Mouse (Mus musculus): ENCODE results near the gene Zscan25. TPM values are rescaled to one million over a fixed set of nuclear protein-coding genes. Genes with fewer than 3 reads are reported as not detected.
"Not testable (repeated sequence)": the region's sequence is repeated elsewhere in the genome, so short reads cannot be mapped to it uniquely, and the experiment has no call there.

Gene Zscan25
- polyA plus RNA-seq (2014; fragmentation: Nextera tagmentation; extraction: Ambion mirVana) = 0.48 TPM in 2 replicates

DNA sequence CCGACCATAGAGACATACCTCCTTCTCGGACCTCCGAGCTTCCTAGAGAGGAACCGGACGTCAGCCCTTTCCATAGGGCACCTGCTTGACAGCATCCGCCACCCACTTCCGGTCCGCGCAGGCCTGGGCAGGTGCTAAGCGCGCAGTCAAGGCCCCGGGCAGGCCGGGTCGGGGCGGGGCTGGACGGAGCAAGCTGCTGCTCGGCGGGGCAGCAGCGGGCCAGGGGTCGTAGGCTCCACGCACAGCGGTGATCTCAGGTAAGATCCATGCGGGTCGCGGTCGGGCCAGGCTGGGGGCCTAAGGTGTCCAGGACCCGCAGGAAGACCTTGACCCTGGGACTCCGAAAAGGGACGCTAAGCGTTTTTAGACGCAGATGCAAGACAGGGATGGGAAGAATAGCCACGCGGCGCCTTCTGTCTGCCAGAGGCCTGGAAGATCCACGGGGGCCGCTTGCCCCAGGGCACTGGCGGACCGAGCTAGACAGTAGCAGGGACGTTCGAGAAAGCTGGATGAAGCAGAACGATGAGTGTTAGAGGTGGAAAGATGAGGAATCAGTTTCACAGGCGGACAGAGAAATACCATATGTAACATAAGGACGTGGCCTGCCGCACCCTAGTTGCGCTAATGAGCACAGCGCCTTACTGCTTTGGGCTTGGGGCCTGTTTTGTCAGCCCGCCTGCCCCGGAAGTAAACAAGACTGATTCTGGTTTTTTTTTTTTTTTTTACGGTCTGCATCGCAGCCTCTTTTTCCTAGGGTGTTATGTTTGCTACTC, at the start of gene Zscan25:
Gene Zscan25, plus strand, starts transcription at position 130 of the 773 bp plus-strand sequence.
- 0 out of 2 replicates have a peak, but pooled peaks cover 3% of the 10 kb centered on the region for H3K4me1 ChIP-seq (replicated peaks; ENCODE audit: control insufficient read depth, insufficient read depth, low read length)
- peak within 1 kb of the TSS; percentile 94 for H3K9ac ChIP-seq (ENCODE audit: low read depth, low read length)
- no peaks in the 10 kb centered on the region for H3K27me3 ChIP-seq (replicated peaks; ENCODE audit: control insufficient read depth, insufficient read depth, low read length)
- peak within 1 kb of the TSS; percentile 66 for H3K4me2 ChIP-seq
- H3K9me3 ChIP-seq (ENCODE audit: control insufficient read depth, low read length) = no peaks in the 10 kb centered on the region
- ATAC-seq (replicated peaks; ENCODE audit: low FRiP score) (peak; percentile 100), DNase-seq (ENCODE audit: low spot score) (peak; percentile 92)
- H3K36me3 ChIP-seq (ENCODE audit: control insufficient read depth, insufficient read depth, low read length) = peaks cover 23% of the 10 kb centered on the region
- H3K27ac ChIP-seq (ENCODE audit: low read depth, low read length) = peak within 1 kb of the TSS; percentile 91
- WGBS = under 1% methylated on average over 50 of the region's 50 CpGs
- peak within 1 kb of the TSS; percentile 88 for H3K4me3 ChIP-seq (ENCODE audit: low read depth, low read length)

- 86% methylated on average over 4 of the region's 4 CpGs for WGBS
- H3K9ac ChIP-seq (ENCODE audit: low read depth, low read length) = no peak overlapping the region
Measured at GRCm38 (mm10) chr5:145230641-145231040, 49.7 kb upstream of the Zscan25 start.

DNA sequence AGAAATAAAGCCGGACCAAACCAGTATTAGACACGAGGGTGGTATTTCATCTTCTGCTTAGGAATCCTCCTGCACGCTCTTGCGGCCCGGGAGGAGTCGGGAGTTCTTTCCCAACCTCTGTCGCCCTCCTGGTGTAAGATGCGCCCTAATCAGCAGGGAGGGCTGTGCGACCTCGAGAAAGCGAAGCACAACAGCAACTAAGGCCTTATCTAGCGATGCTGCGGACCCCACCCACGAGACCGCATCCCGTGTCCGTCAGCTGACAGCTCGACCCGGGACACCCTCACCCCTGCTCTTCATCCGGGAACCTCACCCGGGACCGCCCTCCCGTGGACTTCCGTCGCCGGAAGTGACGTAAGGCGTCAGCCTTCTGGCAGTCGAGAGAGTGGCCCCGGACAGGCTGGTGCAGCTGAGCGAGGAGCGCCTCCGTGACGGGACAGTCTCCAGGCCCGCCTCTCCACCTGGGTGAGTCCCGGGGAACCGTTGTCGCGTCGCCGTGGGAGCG, 48.9 kb upstream of the Zscan25 start, which contains the start of gene Zfp655:
Gene Zfp655, plus strand, starts transcription at position 349 of the 505 bp plus-strand sequence.
- H3K4me1 ChIP-seq (replicated peaks; ENCODE audit: control insufficient read depth, insufficient read depth, low read length) = 0 out of 2 replicates have a peak, but pooled peaks cover 5% of the 10 kb centered on the region
- H3K27ac ChIP-seq (ENCODE audit: low read depth, low read length) = peak within 1 kb of the TSS; percentile 79
- H3K9me3 ChIP-seq (ENCODE audit: control insufficient read depth, low read length) = no peaks in the 10 kb centered on the region
- ATAC-seq (replicated peaks; ENCODE audit: low FRiP score) (peak; percentile 98), DNase-seq (ENCODE audit: low spot score) (peak; percentile 96)
- H3K4me3 ChIP-seq (ENCODE audit: low read depth, low read length) = peak within 1 kb of the TSS; percentile 95
- WGBS = under 1% methylated on average over 41 of the region's 42 CpGs
- peak within 1 kb of the TSS; percentile 96 for H3K9ac ChIP-seq (ENCODE audit: low read depth, low read length)
- no peaks in the 10 kb centered on the region for H3K27me3 ChIP-seq (replicated peaks; ENCODE audit: control insufficient read depth, insufficient read depth, low read length)
- peaks cover 10% of the 10 kb centered on the region for H3K36me3 ChIP-seq (ENCODE audit: control insufficient read depth, insufficient read depth, low read length)
- peak within 1 kb of the TSS; percentile 79 for H3K4me2 ChIP-seq

More at GRCm38 (mm10) chr5:145230641-145231040, 49.7 kb upstream of the Zscan25 start:
- Histone ChIP-seq H3K4me3 (ENCODE audit: low read depth, low read length) (no peak overlapping the region; the same call in 1 of the 2 replicates), H3K4me1 (replicated peaks; ENCODE audit: control insufficient read depth, insufficient read depth, low read length) (0 out of 2 replicates have a peak, but pooled peaks cover 5% of the 10 kb centered on the region), H3K9me3 (ENCODE audit: control insufficient read depth, low read length) (no peaks in the 10 kb centered on the region), H3K4me2 (peak overlapping the region; percentile 79), H3K27ac (ENCODE audit: low read depth, low read length) (no peak overlapping the region), H3K27me3 (replicated peaks; ENCODE audit: control insufficient read depth, insufficient read depth, low read length) (no peaks in the 10 kb centered on the region), H3K36me3 (ENCODE audit: control insufficient read depth, insufficient read depth, low read length) (peaks cover 7% of the 10 kb centered on the region)
- ATAC-seq (replicated peaks; ENCODE audit: low FRiP score) (no peak), DNase-seq (ENCODE audit: low spot score) (no peak)

- ATAC-seq (replicated peaks; ENCODE audit: low FRiP score) = peak; percentile 56
- peak overlapping the region; percentile 95 for H3K4me3 ChIP-seq (ENCODE audit: low read depth, low read length)
- H3K27me3 ChIP-seq (replicated peaks; ENCODE audit: control insufficient read depth, insufficient read depth, low read length) = no peaks in the 10 kb centered on the region
- under 1% methylated on average over 49 of the region's 49 CpGs for WGBS
- H3K9ac ChIP-seq (ENCODE audit: low read depth, low read length) = peak overlapping the region; percentile 96
- H3K27ac ChIP-seq (ENCODE audit: low read depth, low read length) = peak overlapping the region; percentile 79
- DNase-seq (ENCODE audit: low spot score) = no peak
- H3K36me3 ChIP-seq (ENCODE audit: control insufficient read depth, insufficient read depth, low read length) = peaks cover 10% of the 10 kb centered on the region
- peak overlapping the region; percentile 79 for H3K4me2 ChIP-seq
- H3K9me3 ChIP-seq (ENCODE audit: control insufficient read depth, low read length) = no peaks in the 10 kb centered on the region
- H3K4me1 ChIP-seq (replicated peaks; ENCODE audit: control insufficient read depth, insufficient read depth, low read length) = 0 out of 2 replicates have a peak, but pooled peaks cover 5% of the 10 kb centered on the region
Measured at GRCm38 (mm10) chr5:145231893-145232411, 48.3 kb upstream of the Zscan25 start.

DNA sequence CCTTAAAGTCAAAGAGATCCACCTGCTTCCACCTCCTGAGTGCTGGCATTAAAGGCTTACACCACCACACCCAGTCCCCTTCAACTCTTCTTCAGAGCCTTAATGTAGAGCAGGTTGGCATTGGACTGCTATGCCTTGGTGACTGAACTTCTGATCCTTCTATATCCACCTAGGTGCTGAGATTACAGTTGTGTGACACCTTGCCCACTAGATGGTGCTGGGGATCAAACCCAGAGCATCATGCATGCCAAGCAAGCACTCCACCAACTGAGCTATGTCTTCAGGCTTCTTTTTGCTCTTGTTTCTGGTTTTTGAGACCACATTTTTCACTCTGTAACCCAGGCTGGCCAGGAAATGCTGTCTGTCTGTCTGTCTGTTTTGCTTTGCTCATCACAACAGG, 45.7 kb upstream of the Zscan25 start:
- no peak overlapping the region for H3K9ac ChIP-seq (ENCODE audit: low read depth, low read length)
- no peak overlapping the region for H3K27ac ChIP-seq (ENCODE audit: low read depth, low read length)
- no peaks in the 10 kb centered on the region for H3K27me3 ChIP-seq (replicated peaks; ENCODE audit: control insufficient read depth, insufficient read depth, low read length)
- H3K36me3 ChIP-seq (ENCODE audit: control insufficient read depth, insufficient read depth, low read length) = peaks cover 17% of the 10 kb centered on the region
- H3K9me3 ChIP-seq (ENCODE audit: control insufficient read depth, low read length) = no peaks in the 10 kb centered on the region
- ATAC-seq (replicated peaks; ENCODE audit: low FRiP score) = no peak
- no peak for DNase-seq (ENCODE audit: low spot score)
- no peak overlapping the region for H3K4me2 ChIP-seq
- 0 out of 2 replicates have a peak, but pooled peaks cover 5% of the 10 kb centered on the region for H3K4me1 ChIP-seq (replicated peaks; ENCODE audit: control insufficient read depth, insufficient read depth, low read length)
- H3K4me3 ChIP-seq (ENCODE audit: low read depth, low read length) = no peak overlapping the region

GRCm38 (mm10) chr5:145249520-145249919, 30.8 kb upstream of the Zscan25 start:
- Histone ChIP-seq H3K4me2 (no peak overlapping the region), H3K36me3 (ENCODE audit: control insufficient read depth, insufficient read depth, low read length) (peaks cover 18% of the 10 kb centered on the region), H3K27ac (ENCODE audit: low read depth, low read length) (no peak overlapping the region), H3K4me3 (ENCODE audit: low read depth, low read length) (no peak overlapping the region), H3K27me3 (replicated peaks; ENCODE audit: control insufficient read depth, insufficient read depth, low read length) (no peaks in the 10 kb centered on the region), H3K9me3 (ENCODE audit: control insufficient read depth, low read length) (no peaks in the 10 kb centered on the region), H3K9ac (ENCODE audit: low read depth, low read length) (no peak overlapping the region), H3K4me1 (replicated peaks; ENCODE audit: control insufficient read depth, insufficient read depth, low read length) (no peaks in the 10 kb centered on the region)
- no peak for DNase-seq (ENCODE audit: low spot score)
- ATAC-seq (replicated peaks; ENCODE audit: low FRiP score) = no peak
- WGBS = 90% methylated on average over 3 of the region's 3 CpGs

GRCm38 (mm10) chr5:145273568-145273967, 6.7 kb upstream of the Zscan25 start:
- H3K27me3 ChIP-seq (replicated peaks; ENCODE audit: control insufficient read depth, insufficient read depth, low read length); H3K27ac ChIP-seq (ENCODE audit: low read depth, low read length); ATAC-seq (replicated peaks; ENCODE audit: low FRiP score); H3K36me3 ChIP-seq (ENCODE audit: control insufficient read depth, insufficient read depth, low read length); DNase-seq (ENCODE audit: low spot score); H3K9me3 ChIP-seq (ENCODE audit: control insufficient read depth, low read length); H3K4me3 ChIP-seq (ENCODE audit: low read depth, low read length); H3K4me1 ChIP-seq (replicated peaks; ENCODE audit: control insufficient read depth, insufficient read depth, low read length); H3K4me2 ChIP-seq; H3K9ac ChIP-seq (ENCODE audit: low read depth, low read length): not testable (repeated sequence)
- WGBS = 76% methylated on average over 2 of the region's 2 CpGs

DNA sequence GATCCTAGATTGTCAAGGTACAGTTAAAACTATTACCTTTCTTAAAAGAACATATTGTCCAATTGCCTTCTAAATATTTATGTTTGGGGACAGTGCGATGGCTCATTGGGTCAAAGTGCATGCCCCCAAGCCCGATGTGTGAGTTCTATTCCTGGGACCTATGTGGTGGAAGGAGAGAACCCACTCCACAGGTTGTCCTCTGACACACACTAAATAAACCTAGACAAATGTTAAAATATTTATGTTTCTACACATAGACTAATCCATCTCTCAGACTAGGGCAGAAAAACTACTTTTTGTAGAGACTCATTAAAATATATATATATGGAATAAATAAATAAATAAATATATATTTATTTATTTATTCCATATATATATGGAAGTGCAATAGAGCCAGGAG, 352 bp upstream of the Zscan25 start:
- Histone ChIP-seq H3K4me1 (replicated peaks; ENCODE audit: control insufficient read depth, insufficient read depth, low read length) (0 out of 2 replicates have a peak, but pooled peaks cover 3% of the 10 kb centered on the region), H3K36me3 (ENCODE audit: control insufficient read depth, insufficient read depth, low read length) (peaks cover 20% of the 10 kb centered on the region), H3K4me3 (ENCODE audit: low read depth, low read length) (no peak overlapping the region; the same call in 1 of the 2 replicates), H3K9ac (ENCODE audit: low read depth, low read length) (no peak overlapping the region), H3K9me3 (ENCODE audit: control insufficient read depth, low read length) (no peaks in the 10 kb centered on the region), H3K4me2 (no peak overlapping the region), H3K27ac (ENCODE audit: low read depth, low read length) (no peak overlapping the region), H3K27me3 (replicated peaks; ENCODE audit: control insufficient read depth, insufficient read depth, low read length) (no peaks in the 10 kb centered on the region)
- DNase-seq (ENCODE audit: low spot score) = no peak
- 85% methylated on average over 2 of the region's 2 CpGs for WGBS
- peak; percentile 9; the same call in 1 of the 2 replicates for ATAC-seq (replicated peaks; ENCODE audit: low FRiP score)

Measured in liver, embryonic 11.5 days (tissue).